Mouse (Mus musculus) hindbrain, embryonic 14.5 days (tissue): Measurements from ENCODE around the gene Ttc39b. TPM values are rescaled to one million over a fixed set of nuclear protein-coding genes. Genes with fewer than 3 reads are reported as not detected.
A peak's percentile ranks its signal among the peaks of the same experiment; 100 is the strongest.

Source experiments
- ATAC-seq: fragments of 200-750 bp; cut with Nextera tagmentation; 2 replicates; pipeline ENCODE4 v1.8.0; 2017; ENCODE audit warnings: moderate number of reproducible peaks, mild to moderate bottlenecking, moderate TSS enrichment, moderate library complexity; ENCODE audit not compliant: low FRiP score
- DNase-seq: peaks from one replicate; pipeline ENCODE4 v3.0.0-alpha.2; 2015; ENCODE audit warnings: low spot score
- H3K27ac ChIP-seq: fragments of 300-500 bp; sonication (generic); 2 replicates; pipeline ENCODE4 v1.5.1; 2014; ENCODE audit warnings: mild to moderate bottlenecking, moderate library complexity
- H3K27me3 ChIP-seq: fragments of 300-500 bp; sonication (generic); 2 replicates; pipeline ENCODE4 v1.6.1; 2014; ENCODE audit warnings: mild to moderate bottlenecking, low read length, mixed read lengths; ENCODE audit not compliant: control insufficient read depth, insufficient read depth
- H3K36me3 ChIP-seq: fragments of 300-500 bp; sonication (generic); replicated peaks from 2 replicates; pipeline ENCODE4 v1.6.1; 2014; ENCODE audit not compliant: control insufficient read depth, insufficient read depth
- H3K4me1 ChIP-seq: fragments of 300-500 bp; sonication (generic); replicated peaks from 2 replicates; pipeline ENCODE4 v1.6.1; 2014; ENCODE audit warnings: antibody characterized with exemption, low read length, mixed read lengths; ENCODE audit not compliant: control insufficient read depth, insufficient read depth
- H3K4me2 ChIP-seq: fragments of 300-500 bp; sonication (generic); replicated peaks from 2 replicates; pipeline ENCODE4 v1.6.1; 2014; ENCODE audit warnings: mild to moderate bottlenecking, moderate library complexity
- H3K4me3 ChIP-seq: fragments of 300-500 bp; sonication (generic); replicated peaks from 2 replicates; pipeline ENCODE4 v1.5.1; 2014; ENCODE audit warnings: mild to moderate bottlenecking, low read length
- H3K9ac ChIP-seq: fragments of 300-500 bp; sonication (generic); 2 replicates; pipeline ENCODE4 v1.6.1; 2014
- H3K9me3 ChIP-seq: fragments of 300-500 bp; sonication (generic); 2 replicates; pipeline ENCODE4 v1.6.1; 2016; ENCODE audit warnings: low read length; ENCODE audit not compliant: control insufficient read depth
- WGBS: fragments of 180-500 bp; shearing (Covaris S2); extraction: QIAGEN DNeasy Blood & Tissue Kit; methylation state at CpG from one replicate; pipeline ENCODE4 v1.1.7; 2014; 5-methylcytosine and 5-hydroxymethylcytosine counted together
- polyA plus RNA-seq: library from polyadenylated mRNA; unstranded; fragments of >200 nt; fragmentation: Nextera tagmentation; extraction: Ambion mirVana; gene quantifications from 2 replicates; pipeline ENCODE4 v1.2.1, GENCODE M21; 2014

Gene Ttc39b
- polyA plus RNA-seq, 1 experiment from 2014 or later = 8.2 TPM

- Histone ChIP-seq H3K4me3 (peak overlapping the region; percentile 77), H3K4me2 (peak overlapping the region; percentile 98), H3K27ac (no peak overlapping the region), H3K36me3 (no peaks in the 10 kb centered on the region), H3K9me3 (no peaks in the 10 kb centered on the region), H3K4me1 (peaks cover 6% of the 10 kb centered on the region), H3K27me3 (peaks cover 14% of the 10 kb centered on the region), H3K9ac (peak overlapping the region; percentile 64)
- DNase-seq (peak; percentile 62), ATAC-seq (peak; percentile 67)
- 2% methylated on average over 48 of the region's 48 CpGs for WGBS
Observed at GRCm38 (mm10) chr4:83323201-83323903, 703 bp downstream of the Ttc39b start.

GRCm38 (mm10) chr4:83319736-83320135, 4.3 kb downstream of the Ttc39b start:
- Histone ChIP-seq H3K9me3 (no peaks in the 10 kb centered on the region), H3K9ac (no peak overlapping the region), H3K36me3 (no peaks in the 10 kb centered on the region), H3K4me2 (no peak overlapping the region), H3K4me3 (no peak overlapping the region), H3K27me3 (peaks cover 14% of the 10 kb centered on the region), H3K4me1 (peaks cover 11% of the 10 kb centered on the region), H3K27ac (no peak overlapping the region)
- DNase-seq (no peak), ATAC-seq (no peak)
- 90% methylated on average over 4 of the region's 4 CpGs for WGBS

- peaks cover 14% of the 10 kb centered on the region for H3K27me3 ChIP-seq
- no peak overlapping the region for H3K4me3 ChIP-seq
- H3K4me1 ChIP-seq = peaks cover 11% of the 10 kb centered on the region
- WGBS = 44% methylated on average over 3 of the region's 3 CpGs
- H3K36me3 ChIP-seq = no peaks in the 10 kb centered on the region
- H3K4me2 ChIP-seq = no peak overlapping the region
- H3K27ac ChIP-seq = no peak overlapping the region
- no peak for DNase-seq
- no peak overlapping the region for H3K9ac ChIP-seq
- no peak for ATAC-seq
- no peaks in the 10 kb centered on the region for H3K9me3 ChIP-seq
Observed at GRCm38 (mm10) chr4:83318758-83319157, 5.3 kb downstream of the Ttc39b start.

- Histone ChIP-seq H3K9me3 (no peaks in the 10 kb centered on the region), H3K27me3 (peaks cover 13% of the 10 kb centered on the region), H3K36me3 (no peaks in the 10 kb centered on the region), H3K4me3 (no peak overlapping the region), H3K4me1 (peaks cover 5% of the 10 kb centered on the region; the same call in 1 of the 2 replicates), H3K27ac (no peak overlapping the region), H3K4me2 (no peak overlapping the region), H3K9ac (no peak overlapping the region)
- no peak for ATAC-seq
- WGBS = 76% methylated on average over 3 of the region's 3 CpGs
- no peak for DNase-seq
Observed at GRCm38 (mm10) chr4:83317826-83318348, 6.2 kb downstream of the Ttc39b start.

GRCm38 (mm10) chr4:83316718-83317117, 7.3 kb downstream of the Ttc39b start:
- ATAC-seq (no peak), DNase-seq (no peak)
- Histone ChIP-seq H3K36me3 (no peaks in the 10 kb centered on the region), H3K4me3 (no peak overlapping the region), H3K27ac (no peak overlapping the region), H3K4me1 (0 out of 2 replicates have a peak, but pooled peaks cover 5% of the 10 kb centered on the region), H3K27me3 (peaks cover 2% of the 10 kb centered on the region; the same call in 1 of the 2 replicates), H3K4me2 (no peak overlapping the region), H3K9ac (no peak overlapping the region), H3K9me3 (no peaks in the 10 kb centered on the region)
- WGBS = 73% methylated on average over 3 of the region's 3 CpGs

GRCm38 (mm10) chr4:83315930-83316329, 8.1 kb downstream of the Ttc39b start:
- no peaks in the 10 kb centered on the region for H3K9me3 ChIP-seq
- 0 out of 2 replicates have a peak, but pooled peaks cover 5% of the 10 kb centered on the region for H3K4me1 ChIP-seq
- no peak overlapping the region for H3K4me2 ChIP-seq
- no peak for DNase-seq
- no peak for ATAC-seq
- no peaks in the 10 kb centered on the region for H3K27me3 ChIP-seq
- no peak overlapping the region for H3K9ac ChIP-seq
- WGBS = 77% methylated on average over 4 of the region's 4 CpGs
- no peak overlapping the region for H3K27ac ChIP-seq
- H3K36me3 ChIP-seq = no peaks in the 10 kb centered on the region
- no peak overlapping the region for H3K4me3 ChIP-seq

GRCm38 (mm10) chr4:83314922-83315881, 8.9 kb downstream of the Ttc39b start:
- WGBS = 45% methylated on average over 13 of the region's 13 CpGs
- no peak overlapping the region for H3K4me2 ChIP-seq
- H3K4me3 ChIP-seq = no peak overlapping the region
- no peaks in the 10 kb centered on the region for H3K27me3 ChIP-seq
- H3K9me3 ChIP-seq = no peaks in the 10 kb centered on the region
- 0 out of 2 replicates have a peak, but pooled peaks cover 5% of the 10 kb centered on the region for H3K4me1 ChIP-seq
- H3K9ac ChIP-seq = no peak overlapping the region
- H3K36me3 ChIP-seq = no peaks in the 10 kb centered on the region
- DNase-seq (no peak), ATAC-seq (no peak)
- no peak overlapping the region for H3K27ac ChIP-seq

GRCm38 (mm10) chr4:83314261-83314793, 9.7 kb downstream of the Ttc39b start:
- WGBS = 57% methylated on average over 7 of the region's 7 CpGs
- H3K4me3 ChIP-seq = no peak overlapping the region
- DNase-seq = no peak

GRCm38 (mm10) chr4:83312336-83312735, 11.7 kb downstream of the Ttc39b start:
- 59% methylated on average over 4 of the region's 4 CpGs for WGBS
- H3K9me3 ChIP-seq = no peaks in the 10 kb centered on the region

More at GRCm38 (mm10) chr4:83314261-83314793, 9.7 kb downstream of the Ttc39b start:
- Histone ChIP-seq H3K27ac (no peak overlapping the region), H3K4me2 (no peak overlapping the region), H3K9me3 (no peaks in the 10 kb centered on the region), H3K27me3 (no peaks in the 10 kb centered on the region), H3K36me3 (no peaks in the 10 kb centered on the region), H3K4me1 (0 out of 2 replicates have a peak, but pooled peaks cover 5% of the 10 kb centered on the region), H3K9ac (no peak overlapping the region)
- ATAC-seq = no peak

More at GRCm38 (mm10) chr4:83312336-83312735, 11.7 kb downstream of the Ttc39b start:
- DNase-seq = no peak
- Histone ChIP-seq H3K36me3 (no peaks in the 10 kb centered on the region), H3K4me2 (no peak overlapping the region), H3K27me3 (no peaks in the 10 kb centered on the region), H3K27ac (no peak overlapping the region), H3K4me3 (no peak overlapping the region), H3K4me1 (0 out of 2 replicates have a peak, but pooled peaks cover 5% of the 10 kb centered on the region), H3K9ac (no peak overlapping the region)
- no peak for ATAC-seq
